In genomic region chr1:14002550-14002949, GRCm38 (mm10) we compare ENCODE assay signal across 18 mouse cellular contexts.
DNase-seq lines count a peak whose midpoint lies in the region; ATAC-seq and TF ChIP-seq lines count a peak whose summit lies in the region.
"Had no signal": no experiment of that assay in that cellular context is flagged by ENCODE, and none has a peak within 500 bp of the region (broad histone marks: within the 10 kb centered on the region; RNA-seq: fewer than 3 reads in every experiment).

No protein-coding gene starts in this region.

- TF ChIP-seq EP300 in lung, postnatal 0 days (IDR thresholded peaks at IDR 0.05), result no peak

- H3K4me2 ChIP-seq in embryonic facial prominence, embryonic 14.5 days (ENCODE audit: low read depth, low read length), result no peak overlapping the region
- H3K4me2 ChIP-seq in lung, postnatal 0 days (replicated peaks; ENCODE audit: low read depth, low read length), result no peak overlapping the region
- H3K4me2 ChIP-seq: heart, embryonic 11.5 days; hindbrain, embryonic 12.5 days had no signal

- H3K27me3 ChIP-seq in embryonic facial prominence, embryonic 14.5 days (replicated peaks; ENCODE audit: control insufficient read depth, insufficient read depth, low read length), result no peaks in the 10 kb centered on the region
- H3K27me3 ChIP-seq in embryonic facial prominence, embryonic 10.5 days (replicated peaks; ENCODE audit: low read depth, poor library complexity, severe bottlenecking), result no peaks in the 10 kb centered on the region
- no peaks in the 10 kb centered on the region for H3K27me3 ChIP-seq in lung, postnatal 0 days (replicated peaks; ENCODE audit: insufficient read depth, low read length)
- H3K27me3 ChIP-seq: hindbrain, embryonic 12.5 days had no signal

- no peak overlapping the region for H3K4me3 ChIP-seq in embryonic facial prominence, embryonic 14.5 days (ENCODE audit: low read depth, low read length)
- H3K4me3 ChIP-seq in embryonic facial prominence, embryonic 10.5 days, result no peak overlapping the region
- H3K4me3 ChIP-seq in lung, postnatal 0 days (ENCODE audit: low read depth, low read length), result no peak overlapping the region
- H3K4me3 ChIP-seq: erythroblast, embryonic 14.5 days; hindbrain, embryonic 12.5 days had no signal

- TF ChIP-seq CTCF in lung, postnatal 0 days (IDR thresholded peaks at IDR 0.05), result no peak

- no peaks in the 10 kb centered on the region for H3K9me3 ChIP-seq in embryonic facial prominence, embryonic 14.5 days (ENCODE audit: control insufficient read depth, low read length)
- H3K9me3 ChIP-seq in embryonic facial prominence, embryonic 10.5 days, result no peaks in the 10 kb centered on the region
- no peaks in the 10 kb centered on the region for H3K9me3 ChIP-seq in lung, postnatal 0 days (ENCODE audit: low read length)
- H3K9me3 ChIP-seq: hindbrain, embryonic 12.5 days had no signal

- no peak overlapping the region for H3K9ac ChIP-seq in embryonic facial prominence, embryonic 14.5 days (ENCODE audit: low read depth, low read length)
- no peak overlapping the region for H3K9ac ChIP-seq in lung, postnatal 0 days (replicated peaks; ENCODE audit: low read depth)
- H3K9ac ChIP-seq: hindbrain, embryonic 12.5 days; liver, postnatal 0 days had no signal

- H3K27ac ChIP-seq in embryonic facial prominence, embryonic 14.5 days (replicated peaks; ENCODE audit: low read depth, low read length), result no peak overlapping the region
- H3K27ac ChIP-seq in embryonic facial prominence, embryonic 10.5 days (replicated peaks), result no peak overlapping the region
- no peak overlapping the region for H3K27ac ChIP-seq in lung, postnatal 0 days (ENCODE audit: low read length)
- H3K27ac ChIP-seq: hindbrain, embryonic 12.5 days; kidney, postnatal 0 days had no signal

- H3K4me1 ChIP-seq in embryonic facial prominence, embryonic 14.5 days (ENCODE audit: control insufficient read depth, insufficient read depth, low read length), result 0 out of 2 replicates have a peak, but pooled peaks cover 2% of the 10 kb centered on the region
- peaks cover 8% of the 10 kb centered on the region; the same call in 1 of the 2 replicates for H3K4me1 ChIP-seq in embryonic facial prominence, embryonic 10.5 days
- H3K4me1 ChIP-seq in lung, postnatal 0 days (ENCODE audit: insufficient read depth, low read depth, low read length), result no peaks in the 10 kb centered on the region
- H3K4me1 ChIP-seq: hindbrain, embryonic 12.5 days had no signal

- no peaks in the 10 kb centered on the region for H3K36me3 ChIP-seq in embryonic facial prominence, embryonic 14.5 days (ENCODE audit: control insufficient read depth, insufficient read depth, low read length)
- H3K36me3 ChIP-seq in embryonic facial prominence, embryonic 10.5 days (replicated peaks), result no peaks in the 10 kb centered on the region
- H3K36me3 ChIP-seq in lung, postnatal 0 days (ENCODE audit: insufficient read depth, low read length), result no peaks in the 10 kb centered on the region
- H3K36me3 ChIP-seq: hindbrain, embryonic 12.5 days had no signal

- 77% methylated on average over 1 of the region's 1 CpGs for whole genome bisulfite sequencing in embryonic facial prominence, embryonic 14.5 days
- 69% methylated on average over 1 of the region's 1 CpGs for WGBS in embryonic facial prominence, embryonic 10.5 days
- 63% methylated on average over 1 of the region's 1 CpGs for WGBS in lung, postnatal 0 days

- peak; percentile 80 for ATAC-seq in embryonic facial prominence, embryonic 14.5 days (ENCODE audit: low read depth)
- no peak; the same call in 1 of the 2 replicates for ATAC-seq in lung, postnatal 0 days
- ATAC-seq: liver, postnatal 0 days; midbrain, embryonic 16.5 days had no signal

- DNase-seq in embryonic facial prominence, embryonic 14.5 days (ENCODE audit: low spot score), result peak; percentile 73
- no peak for DNase-seq in embryonic facial prominence, embryonic 10.5 days (ENCODE audit: low spot score)
- peak; percentile 20 for DNase-seq in lung, postnatal 0 days (ENCODE audit: low spot score)
- no peak for DNase-seq in lung, adult 18-20 months
- DNase-seq in ZHBTc4 (ENCODE audit: low read depth, low spot score), result peak; percentile 20
- DNase-seq in frontal cortex, postnatal 14 days (ENCODE audit: low spot score in 2 of 2), result no peak
- no peak for DNase-seq in cerebellum, adult 18-20 months
- DNase-seq: cerebellum, adult 9-10 months; heart, postnatal 10 days; kidney, adult 18-20 months; liver, postnatal 0 days; lung, postnatal 4 days; thymus, adult 2 months had no signal

Comparison
In these comparisons a context has a peak if more than half of its experiments do, and no peak if none do; other contexts are left out.
1. DNase-seq: peak in embryonic facial prominence, embryonic 14.5 days (single experiment), lung, postnatal 0 days (single experiment) and ZHBTc4 (single experiment); none in embryonic facial prominence, embryonic 10.5 days (single experiment), lung, adult 18-20 months (0 of 2), frontal cortex, postnatal 14 days (0 of 2) and cerebellum, adult 18-20 months (0 of 2).